Mouse (Mus musculus): ENCODE data around the gene Ppp1r3e. TPM values are rescaled to one million over a fixed set of nuclear protein-coding genes. Genes with fewer than 3 reads are reported as not detected.

Ppp1r3e gene
- polyA plus RNA-seq, 1 experiment: 1.1 TPM

- Histone ChIP-seq H3ac (ENCODE audit: control insufficient read depth, insufficient read length, low read depth) (peak overlapping the region; percentile 78), H3K27me3 (ENCODE audit: control insufficient read depth, insufficient read depth, insufficient read length) (peaks cover 3% of the 10 kb centered on the region), H3K36me3 (ENCODE audit: control insufficient read depth, insufficient read depth) (no peaks in the 10 kb centered on the region), H3K79me3 (ENCODE audit: low read depth) (no peaks in the 10 kb centered on the region), H3K4me3 (ENCODE audit: insufficient read depth, poor library complexity, severe bottlenecking) (peak overlapping the region; percentile 71), H3K79me2 (ENCODE audit: control insufficient read depth, insufficient read depth) (no peaks in the 10 kb centered on the region)
- TF ChIP-seq CEBPB (IDR thresholded peaks at IDR 0.05; ENCODE audit: low read depth) (no peak), MYOG (IDR thresholded peaks at IDR 0.05; ENCODE audit: control insufficient read depth, extremely low read depth, insufficient read length) (no peak), FOSL1 (IDR thresholded peaks at IDR 0.05; ENCODE audit: insufficient read depth, low read length, poor library complexity, severe bottlenecking) (no peak), CTCF (IDR thresholded peaks at IDR 0.05; ENCODE audit: control insufficient read depth, insufficient read depth, insufficient read length) (no peak), MAX (IDR thresholded peaks at IDR 0.05) (no peak), USF1 (IDR thresholded peaks at IDR 0.05; ENCODE audit: low read depth) (no peak), MYOD1 (IDR thresholded peaks at IDR 0.05; ENCODE audit: control insufficient read depth, insufficient read length, low read depth) (no peak)
Observed at GRCm38 (mm10) chr14:54864313-54865036, 12.9 kb downstream of the Ppp1r3e start.

GRCm38 (mm10) chr14:54863501-54864312 is 13.6 kb downstream of the Ppp1r3e start:
- peak; percentile 43 for TF ChIP-seq MAX (IDR thresholded peaks at IDR 0.05)
- no peak for TF ChIP-seq CEBPB (IDR thresholded peaks at IDR 0.05; ENCODE audit: low read depth)
- H3K36me3 ChIP-seq (ENCODE audit: control insufficient read depth, insufficient read depth): no peaks in the 10 kb centered on the region
- H3ac ChIP-seq (ENCODE audit: control insufficient read depth, insufficient read length, low read depth): peak overlapping the region; percentile 82
- H3K79me2 ChIP-seq (ENCODE audit: control insufficient read depth, insufficient read depth): no peaks in the 10 kb centered on the region
- peaks cover 2% of the 10 kb centered on the region for H3K27me3 ChIP-seq (ENCODE audit: control insufficient read depth, insufficient read depth, insufficient read length)
- peak overlapping the region; percentile 71 for H3K4me3 ChIP-seq (ENCODE audit: insufficient read depth, poor library complexity, severe bottlenecking)
- no peaks in the 10 kb centered on the region for H3K79me3 ChIP-seq (ENCODE audit: low read depth)

- H3K36me3 ChIP-seq (ENCODE audit: control insufficient read depth, insufficient read depth): no peaks in the 10 kb centered on the region
Observed at GRCm38 (mm10) chr14:54860511-54860910, 16.8 kb downstream of the Ppp1r3e start.

GRCm38 (mm10) chr14:54857891-54858290 is 19.5 kb downstream of the Ppp1r3e start:
- H3K36me3 ChIP-seq (ENCODE audit: control insufficient read depth, insufficient read depth): no peaks in the 10 kb centered on the region
- no peaks in the 10 kb centered on the region for H3K79me2 ChIP-seq (ENCODE audit: control insufficient read depth, insufficient read depth)
- H3K79me3 ChIP-seq (ENCODE audit: low read depth): no peaks in the 10 kb centered on the region
- no peak overlapping the region for H3K4me3 ChIP-seq (ENCODE audit: insufficient read depth, poor library complexity, severe bottlenecking)
- H3ac ChIP-seq (ENCODE audit: control insufficient read depth, insufficient read length, low read depth): no peak overlapping the region
- TF ChIP-seq USF1 (IDR thresholded peaks at IDR 0.05; ENCODE audit: low read depth): no peak
- TF ChIP-seq MAX (IDR thresholded peaks at IDR 0.05): no peak
- TF ChIP-seq MYOD1 (IDR thresholded peaks at IDR 0.05; ENCODE audit: control insufficient read depth, insufficient read length, low read depth): no peak
- TF ChIP-seq FOSL1 (IDR thresholded peaks at IDR 0.05; ENCODE audit: insufficient read depth, low read length, poor library complexity, severe bottlenecking): no peak
- no peak for TF ChIP-seq CEBPB (IDR thresholded peaks at IDR 0.05; ENCODE audit: low read depth)
- TF ChIP-seq MYOG (IDR thresholded peaks at IDR 0.05; ENCODE audit: control insufficient read depth, extremely low read depth, insufficient read length): no peak
- TF ChIP-seq CTCF (IDR thresholded peaks at IDR 0.05; ENCODE audit: control insufficient read depth, insufficient read depth, insufficient read length): no peak
- no peaks in the 10 kb centered on the region for H3K27me3 ChIP-seq (ENCODE audit: control insufficient read depth, insufficient read depth, insufficient read length)

More at GRCm38 (mm10) chr14:54860511-54860910, 16.8 kb downstream of the Ppp1r3e start:
- TF ChIP-seq CTCF (IDR thresholded peaks at IDR 0.05; ENCODE audit: control insufficient read depth, insufficient read depth, insufficient read length) (no peak), MYOD1 (IDR thresholded peaks at IDR 0.05; ENCODE audit: control insufficient read depth, insufficient read length, low read depth) (no peak), MYOG (IDR thresholded peaks at IDR 0.05; ENCODE audit: control insufficient read depth, extremely low read depth, insufficient read length) (no peak), CEBPB (IDR thresholded peaks at IDR 0.05; ENCODE audit: low read depth) (no peak), FOSL1 (IDR thresholded peaks at IDR 0.05; ENCODE audit: insufficient read depth, low read length, poor library complexity, severe bottlenecking) (no peak), USF1 (IDR thresholded peaks at IDR 0.05; ENCODE audit: low read depth) (no peak), MAX (IDR thresholded peaks at IDR 0.05) (no peak)
- Histone ChIP-seq H3K79me2 (ENCODE audit: control insufficient read depth, insufficient read depth) (no peaks in the 10 kb centered on the region), H3K27me3 (ENCODE audit: control insufficient read depth, insufficient read depth, insufficient read length) (no peaks in the 10 kb centered on the region), H3K4me3 (ENCODE audit: insufficient read depth, poor library complexity, severe bottlenecking) (no peak overlapping the region), H3ac (ENCODE audit: control insufficient read depth, insufficient read length, low read depth) (no peak overlapping the region), H3K79me3 (ENCODE audit: low read depth) (no peaks in the 10 kb centered on the region)

GRCm38 (mm10) chr14:54856703-54857102 is 20.6 kb downstream of the Ppp1r3e start:
- TF ChIP-seq MYOG (IDR thresholded peaks at IDR 0.05; ENCODE audit: control insufficient read depth, extremely low read depth, insufficient read length): no peak
- no peak for TF ChIP-seq MAX (IDR thresholded peaks at IDR 0.05)
- no peak for TF ChIP-seq FOSL1 (IDR thresholded peaks at IDR 0.05; ENCODE audit: insufficient read depth, low read length, poor library complexity, severe bottlenecking)
- TF ChIP-seq CEBPB (IDR thresholded peaks at IDR 0.05; ENCODE audit: low read depth): no peak
- TF ChIP-seq CTCF (IDR thresholded peaks at IDR 0.05; ENCODE audit: control insufficient read depth, insufficient read depth, insufficient read length): no peak
- TF ChIP-seq USF1 (IDR thresholded peaks at IDR 0.05; ENCODE audit: low read depth): no peak
- no peaks in the 10 kb centered on the region for H3K27me3 ChIP-seq (ENCODE audit: control insufficient read depth, insufficient read depth, insufficient read length)
- no peaks in the 10 kb centered on the region for H3K79me3 ChIP-seq (ENCODE audit: low read depth)
- H3K4me3 ChIP-seq (ENCODE audit: insufficient read depth, poor library complexity, severe bottlenecking): no peak overlapping the region
- H3K36me3 ChIP-seq (ENCODE audit: control insufficient read depth, insufficient read depth): no peaks in the 10 kb centered on the region
- no peaks in the 10 kb centered on the region for H3K79me2 ChIP-seq (ENCODE audit: control insufficient read depth, insufficient read depth)
- no peak overlapping the region for H3ac ChIP-seq (ENCODE audit: control insufficient read depth, insufficient read length, low read depth)

All from C2C12 (cell line).